Mouse (Mus musculus): ENCODE measurements at regions not wholly inside any gene's neighbourhood (a gene's known extent, or its start where the extent isn't known, plus 50 kb on each side); places are given as distances from the start of the nearest gene placed in this dataset.

DNA sequence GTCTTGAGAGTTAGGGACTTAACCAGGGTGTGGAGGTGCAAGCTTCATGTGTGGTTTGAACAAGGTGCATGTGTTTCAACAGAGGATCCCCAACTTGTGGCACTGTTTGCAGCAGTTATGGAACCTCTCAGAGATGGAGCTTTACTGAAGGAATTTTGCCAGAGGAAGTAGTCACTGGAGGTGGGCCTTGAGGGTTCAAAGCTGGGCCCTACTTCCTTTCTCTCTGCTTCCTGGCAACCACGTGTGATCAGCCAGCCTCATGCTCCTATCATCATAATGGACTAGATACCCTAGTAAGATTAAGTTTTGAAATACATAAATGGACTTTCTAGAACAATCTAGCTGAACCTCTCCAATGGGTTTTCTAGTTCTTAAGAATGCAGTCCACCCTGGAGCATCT is 125.2 kb downstream of the Psmg1 start:
- TF ChIP-seq POLR2A (IDR thresholded peaks at IDR 0.05; ENCODE audit: borderline replicate concordance, control insufficient read depth, low read depth, low read length) (no peak), CTCF (IDR thresholded peaks at IDR 0.05; ENCODE audit: control insufficient read depth, insufficient read depth, low read length) (no peak)

All from bone marrow, adult 2 months (tissue).